Mouse (Mus musculus) thymus, postnatal 25 days (tissue): ENCODE results near the gene Dgcr2.

Source experiments
- DNase-seq: peaks from one replicate; pipeline ENCODE4 v3.0.0; 2022

Gene Dgcr2

DNA sequence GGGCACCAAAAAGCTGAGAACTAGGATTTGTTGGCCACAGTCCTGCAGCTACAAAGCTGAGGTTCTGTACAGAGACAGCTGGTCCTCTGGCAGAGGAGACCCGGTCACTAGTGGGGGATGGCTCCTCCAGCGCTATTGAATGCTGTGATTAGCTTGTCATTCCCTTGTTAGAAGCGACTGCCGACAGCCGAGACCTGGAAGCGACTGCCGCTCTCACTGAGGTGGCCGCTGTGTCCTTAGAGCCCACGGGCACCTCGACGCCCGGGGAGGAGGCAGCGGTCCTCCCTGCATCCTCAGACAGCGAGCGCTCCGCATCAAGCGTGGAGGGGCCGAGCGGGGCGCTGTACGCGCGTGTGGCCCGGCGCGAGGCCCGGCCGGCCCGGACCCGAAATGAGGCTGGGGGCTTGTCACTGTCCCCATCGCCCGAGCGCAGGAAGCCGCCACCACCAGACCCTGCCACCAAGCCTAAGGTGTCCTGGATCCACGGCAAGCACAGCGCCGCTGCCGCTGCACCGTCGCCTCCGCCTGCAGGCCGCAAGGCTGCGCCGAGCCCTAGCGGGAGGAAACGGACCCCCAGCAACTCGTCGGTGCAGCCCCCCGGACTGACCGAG, 91.7 kb downstream of the Dgcr2 start:
- DNase-seq, result no peak

GRCm38 (mm10) chr16:17804982-17805381, 93.4 kb downstream of the Dgcr2 start:
- DNase-seq, result no peak

GRCm38 (mm10) chr16:17804449-17804912, 93.9 kb downstream of the Dgcr2 start:
- DNase-seq, result peak; percentile 29

- no peak for DNase-seq
Measured at GRCm38 (mm10) chr16:17803675-17804448, 94.5 kb downstream of the Dgcr2 start.

DNA sequence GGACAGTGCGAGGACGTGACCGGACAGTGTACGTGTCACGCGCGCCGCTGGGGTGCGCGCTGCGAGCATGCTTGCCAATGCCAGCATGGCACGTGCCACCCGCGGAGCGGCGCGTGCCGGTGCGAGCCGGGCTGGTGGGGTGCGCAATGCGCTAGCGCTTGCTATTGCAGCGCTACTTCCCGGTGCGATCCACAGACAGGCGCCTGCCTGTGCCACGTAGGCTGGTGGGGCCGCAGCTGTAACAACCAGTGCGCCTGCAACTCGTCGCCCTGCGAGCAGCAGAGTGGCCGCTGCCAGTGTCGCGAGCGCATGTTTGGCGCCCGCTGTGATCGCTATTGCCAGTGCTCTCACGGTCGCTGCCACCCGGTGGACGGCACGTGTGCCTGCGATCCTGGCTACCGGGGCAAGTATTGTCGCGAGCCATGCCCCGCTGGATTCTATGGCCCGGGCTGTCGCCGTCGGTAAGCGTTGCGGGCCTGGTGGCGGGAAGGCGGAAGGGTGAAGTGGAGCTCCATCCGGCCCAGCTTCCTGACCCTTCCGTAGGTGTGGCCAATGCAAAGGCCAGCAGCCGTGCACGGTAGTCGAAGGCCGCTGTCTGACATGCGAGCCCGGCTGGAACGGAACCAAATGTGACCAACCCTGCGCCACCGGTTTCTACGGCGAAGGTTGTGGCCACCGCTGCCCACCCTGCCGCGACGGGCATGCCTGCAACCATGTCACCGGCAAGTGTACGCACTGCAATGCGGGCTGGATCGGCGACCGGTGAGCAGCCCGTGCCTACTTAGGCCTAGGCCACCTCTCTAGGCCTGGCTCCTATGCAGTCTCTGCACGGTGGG, 95.3 kb downstream of the Dgcr2 start:
- no peak for DNase-seq

DNA sequence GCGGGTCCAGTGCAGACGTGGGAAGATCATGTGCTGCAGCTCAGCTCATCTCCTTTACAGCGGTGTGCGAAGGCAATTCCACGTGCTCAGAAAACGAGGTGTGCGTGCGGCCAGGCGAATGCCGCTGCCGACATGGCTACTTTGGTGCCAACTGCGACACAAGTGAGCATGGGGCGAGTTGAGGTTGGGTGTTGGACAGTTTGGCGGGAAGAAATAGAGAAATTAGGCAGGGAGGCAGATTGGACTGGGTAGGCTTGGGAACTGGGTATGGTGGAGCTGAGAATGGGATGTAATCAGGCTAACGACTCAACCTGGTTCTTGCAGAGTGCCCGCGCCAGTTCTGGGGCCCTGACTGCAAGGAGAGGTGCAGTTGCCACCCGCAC, 95.9 kb downstream of the Dgcr2 start:
- DNase-seq, result no peak

- no peak for DNase-seq
Measured at GRCm38 (mm10) chr16:17801777-17802455, 96.4 kb downstream of the Dgcr2 start.

DNA sequence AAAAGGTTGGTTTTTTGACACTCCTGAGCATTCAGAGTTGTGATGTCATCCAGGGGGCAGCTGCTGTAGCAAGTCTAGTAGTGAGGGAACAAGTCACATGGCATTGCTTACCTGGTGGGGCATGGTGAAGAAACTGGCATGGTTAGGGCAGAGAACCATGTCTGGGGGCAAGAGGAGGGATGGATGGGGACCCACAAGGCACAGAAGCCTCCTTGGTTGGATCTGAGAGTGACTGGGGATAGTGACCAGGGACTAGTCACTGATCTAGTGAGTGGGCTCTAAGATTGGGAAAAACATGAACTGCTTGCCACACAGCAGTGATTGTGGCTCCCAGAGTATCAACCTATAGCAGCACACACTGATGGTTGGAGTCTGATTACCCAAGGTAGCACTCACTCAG, 98.8 kb downstream of the Dgcr2 start:
- no peak for DNase-seq

GRCm38 (mm10) chr16:17798321-17799180, 99.8 kb downstream of the Dgcr2 start:
- no peak for DNase-seq

DNA sequence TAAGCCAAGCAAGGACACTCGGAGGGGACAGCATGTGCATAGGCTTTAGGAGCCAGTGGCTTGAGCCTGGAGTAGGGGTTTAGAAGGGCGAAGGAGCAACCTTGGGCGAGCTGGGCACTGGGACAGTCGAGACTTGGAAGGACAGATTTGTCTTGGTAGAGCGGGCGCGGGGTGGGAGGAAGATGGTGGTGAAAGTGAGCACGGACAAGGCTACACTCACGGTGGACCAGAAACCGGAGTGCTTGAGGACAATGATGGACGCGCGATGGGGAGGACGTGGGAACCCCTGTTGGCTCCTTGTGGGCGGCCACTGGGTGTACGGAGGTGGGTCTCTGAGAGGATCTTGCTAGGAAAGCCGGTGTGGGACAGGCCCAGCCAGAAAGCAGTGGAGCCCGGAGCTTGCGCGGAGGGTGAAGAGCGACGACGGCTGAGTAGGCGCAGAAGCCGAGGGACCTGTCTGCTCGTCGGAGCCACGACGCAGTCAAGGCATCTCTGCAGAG, 100.5 kb downstream of the Dgcr2 start:
- no peak for DNase-seq

- DNase-seq, result no peak
Measured at GRCm38 (mm10) chr16:17796971-17797811, 101.2 kb downstream of the Dgcr2 start, which contains the start of gene Scarf2. Gene Scarf2, plus strand, starts transcription at chr16:17797282.

- no peak for DNase-seq
Measured at GRCm38 (mm10) chr16:17796519-17796918, 101.8 kb downstream of the Dgcr2 start.

- no peak for DNase-seq
Measured at GRCm38 (mm10) chr16:17795643-17796042, 102.7 kb downstream of the Dgcr2 start.

GRCm38 (mm10) chr16:17794047-17794446, 104.3 kb downstream of the Dgcr2 start:
- DNase-seq, result no peak

GRCm38 (mm10) chr16:17792728-17793127, 105.6 kb downstream of the Dgcr2 start:
- DNase-seq, result no peak
